ENCODE assay signal across 14 mouse cellular contexts in genomic region chr15:31247035-31247434, GRCm38 (mm10). TPM values are rescaled to one million over a fixed set of nuclear protein-coding genes. Genes with fewer than 3 reads are reported as not detected.
DNase-seq lines count a peak whose midpoint lies in the region; ATAC-seq lines count a peak whose summit lies in the region.
"Had no signal": no experiment of that assay in that cellular context is flagged by ENCODE, and none has a peak within 500 bp of the region (broad histone marks: within the 10 kb centered on the region; RNA-seq: fewer than 3 reads in every experiment).

No protein-coding gene starts in this region.

- no peak overlapping the region for H3K4me2 ChIP-seq in lung, embryonic 16.5 days (ENCODE audit: low read depth, low read length)
- H3K4me2 ChIP-seq: limb, embryonic 15.5 days; neural tube, embryonic 15.5 days had no signal

- ATAC-seq in frontal cortex, adult (ENCODE audit: low TSS enrichment), result peak; percentile 76
- ATAC-seq in lung, embryonic 16.5 days (ENCODE audit: low read depth), result peak; percentile 65

- H3K4me1 ChIP-seq in lung, embryonic 16.5 days (replicated peaks; ENCODE audit: control insufficient read depth, insufficient read depth, low read length), result peaks cover 14% of the 10 kb centered on the region

- no peaks in the 10 kb centered on the region for H3K27me3 ChIP-seq in lung, embryonic 16.5 days (ENCODE audit: control insufficient read depth, insufficient read depth, low read depth, low read length)
- H3K27me3 ChIP-seq: limb, embryonic 15.5 days; megakaryocyte, embryonic 14.5 days; neural tube, embryonic 15.5 days had no signal

- H3K4me3 ChIP-seq in lung, embryonic 16.5 days (ENCODE audit: low read length), result no peak overlapping the region
- H3K4me3 ChIP-seq: heart, adult 2 months; limb, embryonic 15.5 days; megakaryocyte, embryonic 14.5 days; neural tube, embryonic 15.5 days had no signal

- DNase-seq in frontal cortex, postnatal 14 days (ENCODE audit: low spot score in 2 of 2), result no peak
- DNase-seq in lung, postnatal 25 days (ENCODE audit: low spot score), result no peak
- DNase-seq in cerebellum, postnatal 10 days, result peak; percentile 55 to 65
- DNase-seq in layer of hippocampus, adult 9-11 months, result peak; percentile 41
- no peak for DNase-seq in kidney, postnatal 4 days
- DNase-seq in adrenal gland, adult 18-20 months (ENCODE audit: low spot score in 2 of 2), result no peak
- DNase-seq: adrenal gland, adult 2 months; heart, adult 2 months had no signal

- H3K27ac ChIP-seq in lung, embryonic 16.5 days (ENCODE audit: low read length), result no peak overlapping the region
- H3K27ac ChIP-seq: heart, adult 2 months; kidney, postnatal 0 days; neural tube, embryonic 15.5 days had no signal

- H3K36me3 ChIP-seq in lung, embryonic 16.5 days (ENCODE audit: control insufficient read depth, insufficient read depth, low read length), result peaks cover under 1% of the 10 kb centered on the region; the same call in 1 of the 2 replicates
- H3K36me3 ChIP-seq: neural tube, embryonic 15.5 days had no signal

- no peak overlapping the region for H3K9ac ChIP-seq in lung, embryonic 16.5 days (ENCODE audit: low read length)
- H3K9ac ChIP-seq: limb, embryonic 15.5 days; neural tube, embryonic 15.5 days had no signal

- 54% methylated on average over 9 of the region's 9 CpGs for WGBS in lung, embryonic 16.5 days

- H3K9me3 ChIP-seq in lung, embryonic 16.5 days (ENCODE audit: control insufficient read depth, low read length), result no peaks in the 10 kb centered on the region
- H3K9me3 ChIP-seq: limb, embryonic 15.5 days; megakaryocyte, embryonic 14.5 days; neural tube, embryonic 15.5 days had no signal

RNA-seq across cellular contexts. Expression of gene Dap, which starts 22.9 kb away (rescaled TPM):
- polyA plus RNA-seq in lung, embryonic 16.5 days (2015; fragmentation: Nextera tagmentation; extraction: Ambion mirVana), result 83.5 and 93.4 TPM in 2 replicates
- 10 to 100 TPM; 92.0 to 93.7 TPM for total RNA-seq in adrenal gland, adult 18-20 months (2021)

Comparison
In these comparisons a context has a peak if more than half of its experiments do, and no peak if none do; other contexts are left out.
1. DNase-seq: peak in cerebellum, postnatal 10 days (2 of 2) and layer of hippocampus, adult 9-11 months (single experiment); none in frontal cortex, postnatal 14 days (0 of 2), lung, postnatal 25 days (single experiment), kidney, postnatal 4 days (0 of 2) and adrenal gland, adult 18-20 months (0 of 2).